Mouse (Mus musculus) forebrain, embryonic 11.5 days (tissue): ENCODE measurements around the gene Ehd4. TPM values are rescaled to one million over a fixed set of nuclear protein-coding genes. Genes with fewer than 3 reads are reported as not detected.

Experiments
- ATAC-seq: fragments of 200-750 bp; cut with Nextera tagmentation; replicated peaks from 2 replicates; pipeline ENCODE4 v1.8.0; 2017; ENCODE audit warnings: moderate TSS enrichment; ENCODE audit not compliant: low FRiP score
- DNase-seq: peaks from one replicate; pipeline ENCODE4 v3.0.0-alpha.2; 2017; ENCODE audit warnings: low spot score
- H3K27ac ChIP-seq: fragments of 300-500 bp; sonication (generic); 2 replicates; pipeline ENCODE4 v1.5.1; 2014; ENCODE audit warnings: low read depth, low read length
- H3K27me3 ChIP-seq: fragments of 300-500 bp; sonication (generic); 2 replicates; pipeline ENCODE4 v1.6.1; 2014; ENCODE audit warnings: mild to moderate bottlenecking, low read length, mixed read lengths; ENCODE audit not compliant: control insufficient read depth, insufficient read depth
- H3K36me3 ChIP-seq: fragments of 300-500 bp; sonication (generic); 2 replicates; pipeline ENCODE4 v1.6.1; 2014; ENCODE audit warnings: mild to moderate bottlenecking, low read length, moderate library complexity, mixed read lengths; ENCODE audit not compliant: control insufficient read depth, insufficient read depth
- H3K4me1 ChIP-seq: fragments of 300-500 bp; sonication (generic); replicated peaks from 2 replicates; pipeline ENCODE4 v1.6.1; 2014; ENCODE audit warnings: low read length, mixed read lengths; ENCODE audit not compliant: control insufficient read depth, insufficient read depth
- H3K4me2 ChIP-seq: fragments of 300-500 bp; sonication (generic); 2 replicates; pipeline ENCODE4 v1.6.1; 2014; ENCODE audit warnings: low read depth, mild to moderate bottlenecking, low read length, moderate library complexity, mixed read lengths; ENCODE audit not compliant: severe bottlenecking
- H3K4me3 ChIP-seq: fragments of 300-500 bp; sonication (generic); 2 replicates; pipeline ENCODE4 v1.5.1; 2014; ENCODE audit warnings: low read depth, low read length
- H3K9ac ChIP-seq: fragments of 300-500 bp; sonication (generic); 2 replicates; pipeline ENCODE4 v1.6.1; 2014; ENCODE audit warnings: low read length
- H3K9me3 ChIP-seq: fragments of 300-500 bp; sonication (generic); 2 replicates; pipeline ENCODE4 v1.6.1; 2016; ENCODE audit warnings: low read length, mixed read lengths; ENCODE audit not compliant: control insufficient read depth
- WGBS: fragments of 180-500 bp; shearing (Covaris S2); extraction: QIAGEN DNeasy Blood & Tissue Kit; methylation state at CpG from one replicate; pipeline ENCODE4 v1.1.7; 2014; 5-methylcytosine and 5-hydroxymethylcytosine counted together
- polyA plus RNA-seq: library from polyadenylated mRNA; unstranded; fragments of >200 nt; fragmentation: Nextera tagmentation; extraction: Ambion mirVana; gene quantifications from 2 replicates; pipeline ENCODE4 v1.2.1, GENCODE M21; 2014

The Ehd4 gene
- polyA plus RNA-seq, 1 experiment from 2014 or later, result 13.1 TPM

GRCm38 (mm10) chr2:120139091-120139490 is 15.3 kb downstream of the Ehd4 start:
- H3K9ac ChIP-seq, result no peak overlapping the region
- no peak overlapping the region for H3K4me2 ChIP-seq
- ATAC-seq (no peak), DNase-seq (no peak)
- H3K4me3 ChIP-seq, result no peak overlapping the region
- H3K27ac ChIP-seq, result no peak overlapping the region
- WGBS, result 88% methylated on average over 1 of the region's 1 CpGs
- H3K4me1 ChIP-seq, result no peaks in the 10 kb centered on the region
- no peaks in the 10 kb centered on the region for H3K9me3 ChIP-seq
- no peaks in the 10 kb centered on the region for H3K27me3 ChIP-seq
- H3K36me3 ChIP-seq, result no peaks in the 10 kb centered on the region

- no peak overlapping the region for H3K4me2 ChIP-seq
- no peak overlapping the region for H3K4me3 ChIP-seq
- 84% methylated on average over 5 of the region's 5 CpGs for WGBS
- no peaks in the 10 kb centered on the region for H3K4me1 ChIP-seq
- no peak overlapping the region for H3K9ac ChIP-seq
- no peaks in the 10 kb centered on the region for H3K27me3 ChIP-seq
- no peaks in the 10 kb centered on the region for H3K9me3 ChIP-seq
- no peaks in the 10 kb centered on the region for H3K36me3 ChIP-seq
- ATAC-seq, result no peak
- no peak for DNase-seq
- H3K27ac ChIP-seq, result no peak overlapping the region
Measured at GRCm38 (mm10) chr2:120137281-120137680, 17.1 kb downstream of the Ehd4 start.

GRCm38 (mm10) chr2:120134453-120135075 is 19.8 kb downstream of the Ehd4 start:
- Histone ChIP-seq H3K9me3 (no peaks in the 10 kb centered on the region), H3K4me1 (no peaks in the 10 kb centered on the region), H3K9ac (no peak overlapping the region), H3K4me3 (no peak overlapping the region), H3K4me2 (no peak overlapping the region), H3K27ac (no peak overlapping the region), H3K27me3 (no peaks in the 10 kb centered on the region), H3K36me3 (no peaks in the 10 kb centered on the region)
- ATAC-seq, result no peak
- no peak for DNase-seq

DNA sequence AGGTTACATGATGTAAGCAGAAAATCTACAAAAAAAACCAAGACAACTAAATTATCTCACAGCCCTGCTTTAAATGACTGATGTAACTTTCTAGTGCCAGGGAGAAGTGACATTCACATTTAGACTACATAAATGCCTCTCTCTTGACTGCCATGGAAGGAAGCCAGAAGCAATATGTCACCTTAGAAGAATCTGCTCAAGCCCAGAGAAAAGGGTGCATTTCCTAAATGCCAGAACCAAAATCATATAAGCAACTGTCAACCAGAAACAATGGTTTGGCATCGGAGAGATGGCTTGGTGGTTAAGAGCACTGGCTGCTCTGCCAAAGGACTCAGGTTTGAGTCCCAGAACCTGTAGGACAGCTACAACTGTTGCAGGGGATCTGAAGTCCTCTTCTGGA is 22.5 kb downstream of the Ehd4 start:
- 81% methylated on average over 1 of the region's 1 CpGs for WGBS
- Histone ChIP-seq H3K27ac (no peak overlapping the region), H3K9ac (no peak overlapping the region), H3K4me3 (no peak overlapping the region), H3K4me2 (no peak overlapping the region), H3K36me3 (no peaks in the 10 kb centered on the region), H3K27me3 (no peaks in the 10 kb centered on the region), H3K9me3 (no peaks in the 10 kb centered on the region), H3K4me1 (no peaks in the 10 kb centered on the region)
- DNase-seq (no peak), ATAC-seq (no peak)

- Histone ChIP-seq H3K9me3 (no peaks in the 10 kb centered on the region), H3K4me1 (no peaks in the 10 kb centered on the region), H3K9ac (no peak overlapping the region), H3K4me2 (no peak overlapping the region), H3K27ac (no peak overlapping the region), H3K27me3 (no peaks in the 10 kb centered on the region), H3K4me3 (no peak overlapping the region), H3K36me3 (no peaks in the 10 kb centered on the region)
- WGBS, result 68% methylated on average over 8 of the region's 8 CpGs
- no peak for DNase-seq
- ATAC-seq, result no peak
Measured at GRCm38 (mm10) chr2:120129252-120129908, 25.0 kb downstream of the Ehd4 start.

GRCm38 (mm10) chr2:120128611-120129051 is 25.8 kb downstream of the Ehd4 start:
- no peak overlapping the region for H3K27ac ChIP-seq
- DNase-seq, result no peak
- no peak overlapping the region for H3K4me3 ChIP-seq
- WGBS, result 57% methylated on average over 1 of the region's 1 CpGs
- ATAC-seq, result no peak
- H3K4me1 ChIP-seq, result no peaks in the 10 kb centered on the region
- no peak overlapping the region for H3K4me2 ChIP-seq
- no peak overlapping the region for H3K9ac ChIP-seq
- H3K36me3 ChIP-seq, result no peaks in the 10 kb centered on the region
- no peaks in the 10 kb centered on the region for H3K9me3 ChIP-seq
- no peaks in the 10 kb centered on the region for H3K27me3 ChIP-seq

GRCm38 (mm10) chr2:120128011-120128410 is 26.4 kb downstream of the Ehd4 start:
- ATAC-seq, result no peak
- H3K4me3 ChIP-seq, result no peak overlapping the region
- no peak for DNase-seq
- no peak overlapping the region for H3K27ac ChIP-seq
- H3K4me2 ChIP-seq, result no peak overlapping the region
- no peaks in the 10 kb centered on the region for H3K9me3 ChIP-seq
- H3K27me3 ChIP-seq, result no peaks in the 10 kb centered on the region
- H3K36me3 ChIP-seq, result no peaks in the 10 kb centered on the region
- no peaks in the 10 kb centered on the region for H3K4me1 ChIP-seq
- no peak overlapping the region for H3K9ac ChIP-seq

- ATAC-seq (no peak), DNase-seq (no peak)
- no peaks in the 10 kb centered on the region for H3K9me3 ChIP-seq
- H3K4me3 ChIP-seq, result no peak overlapping the region
- no peak overlapping the region for H3K4me2 ChIP-seq
- no peaks in the 10 kb centered on the region for H3K36me3 ChIP-seq
- H3K27ac ChIP-seq, result no peak overlapping the region
- H3K9ac ChIP-seq, result no peak overlapping the region
- H3K4me1 ChIP-seq, result no peaks in the 10 kb centered on the region; the same call in 1 of the 2 replicates
- WGBS, result 86% methylated on average over 1 of the region's 1 CpGs
- no peaks in the 10 kb centered on the region for H3K27me3 ChIP-seq
Measured at GRCm38 (mm10) chr2:120126901-120127300, 27.5 kb downstream of the Ehd4 start.

DNA sequence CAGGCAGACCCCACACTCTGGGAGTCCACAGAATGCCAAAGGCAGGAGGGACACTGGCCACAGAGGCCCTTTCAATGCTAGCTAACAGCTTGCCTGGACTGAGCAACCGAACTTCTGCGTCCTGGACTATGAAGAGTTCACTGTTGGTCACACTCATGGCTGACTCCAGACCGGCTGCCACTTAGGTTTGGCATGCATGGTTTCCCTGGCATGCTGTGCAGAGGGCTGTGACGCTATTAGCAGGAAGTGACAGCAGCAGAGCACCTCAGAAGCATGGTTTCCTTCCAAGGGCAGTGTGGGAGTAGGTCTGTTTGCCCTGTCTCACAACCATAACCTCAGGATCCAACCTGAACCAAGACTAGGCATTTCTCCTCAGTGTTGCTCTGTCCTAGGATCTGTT is 28.0 kb downstream of the Ehd4 start:
- ATAC-seq (no peak), DNase-seq (no peak)
- Histone ChIP-seq H3K4me1 (no peaks in the 10 kb centered on the region; the same call in 1 of the 2 replicates), H3K9ac (no peak overlapping the region), H3K4me3 (no peak overlapping the region), H3K27ac (no peak overlapping the region), H3K27me3 (no peaks in the 10 kb centered on the region), H3K4me2 (no peak overlapping the region), H3K36me3 (no peaks in the 10 kb centered on the region), H3K9me3 (no peaks in the 10 kb centered on the region)
- 91% methylated on average over 4 of the region's 4 CpGs for WGBS
